Mouse (Mus musculus): ENCODE measurements at regions not wholly inside any gene's neighbourhood (a gene's known extent, or its start where the extent isn't known, plus 50 kb on each side); places are given as distances from the start of the nearest gene placed in this dataset. TPM values are rescaled to one million over a fixed set of nuclear protein-coding genes. Genes with fewer than 3 reads are reported as not detected.

DNA sequence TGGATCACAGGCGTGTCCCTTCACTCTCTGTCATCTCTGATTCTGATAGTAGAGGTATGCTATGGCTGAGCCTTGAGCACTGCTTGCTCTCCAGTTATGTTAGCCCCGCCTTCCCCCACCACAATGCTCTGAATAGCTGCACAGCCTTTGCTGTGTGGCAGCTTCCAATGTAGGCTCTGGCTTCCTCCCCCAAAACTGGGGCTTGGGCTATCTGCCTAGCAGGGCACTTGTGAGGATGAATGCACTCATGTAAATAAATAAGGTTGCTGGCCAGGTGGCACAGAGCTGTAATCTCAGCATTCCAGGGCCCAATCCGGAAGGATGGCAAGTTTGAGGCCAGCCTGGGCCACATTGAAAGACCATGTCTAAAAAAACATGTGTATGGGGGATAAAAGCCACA is 103.6 kb upstream of the Sdk1 start:
- no peak for DNase-seq (ENCODE audit: low spot score in 2 of 2)

DNA sequence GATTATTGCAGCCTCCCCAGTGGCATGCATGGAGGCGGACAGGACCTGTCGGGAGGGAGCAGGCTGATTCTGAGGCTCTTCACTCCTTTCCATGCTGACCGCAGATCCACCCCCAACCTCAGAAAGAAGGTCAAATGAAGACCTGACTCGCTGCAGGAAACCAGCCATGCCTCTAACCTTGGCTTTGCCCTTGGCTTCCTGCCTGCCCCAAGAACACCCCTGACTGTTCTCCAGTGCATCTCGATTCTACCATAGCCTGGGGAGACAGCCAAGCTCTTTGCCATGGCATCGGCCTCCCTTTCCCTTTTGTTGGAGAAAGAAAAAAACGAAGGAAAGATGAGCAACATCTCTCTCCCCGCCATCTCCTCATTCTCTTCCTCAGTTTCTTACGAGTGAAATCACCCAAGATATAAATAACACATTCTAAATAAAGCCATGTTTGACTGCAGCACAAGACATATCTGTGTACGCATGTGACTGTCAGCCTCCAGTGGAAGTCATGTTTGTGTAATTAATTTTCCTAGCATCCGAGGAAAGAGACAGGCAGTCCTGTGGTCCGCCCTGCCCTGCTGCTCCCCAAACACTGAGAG is 102.4 kb upstream of the Sdk1 start:
- DNase-seq (ENCODE audit: low spot score in 2 of 2), result no peak

DNA sequence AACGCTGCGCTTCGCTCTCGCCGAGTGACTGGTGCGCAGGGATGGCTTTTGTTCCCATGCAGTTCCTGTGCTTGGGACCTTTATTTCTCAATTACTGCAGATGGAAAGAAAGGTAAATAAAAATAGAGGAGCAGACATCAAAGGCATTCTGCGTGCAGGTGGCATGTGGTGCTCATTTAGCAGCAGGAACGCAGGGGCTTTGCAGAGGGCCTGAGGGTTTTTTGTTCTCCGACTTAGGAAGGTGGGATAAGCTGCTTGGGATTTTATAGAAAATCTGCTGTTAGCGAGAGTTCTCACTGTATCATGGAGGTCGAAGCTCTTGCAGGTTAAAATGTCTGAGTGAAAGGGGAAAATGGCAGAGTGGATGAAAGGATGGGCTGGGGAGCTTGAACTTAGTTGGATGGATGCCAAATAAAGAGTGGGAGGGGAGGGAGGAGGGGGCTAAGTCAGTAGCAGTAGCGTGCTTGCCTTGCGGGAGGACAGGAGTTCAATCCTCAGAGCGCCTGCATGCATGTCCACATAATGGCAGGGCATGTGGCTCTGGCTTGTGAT is 101.9 kb upstream of the Sdk1 start:
- DNase-seq (ENCODE audit: low spot score in 2 of 2), result no peak

DNA sequence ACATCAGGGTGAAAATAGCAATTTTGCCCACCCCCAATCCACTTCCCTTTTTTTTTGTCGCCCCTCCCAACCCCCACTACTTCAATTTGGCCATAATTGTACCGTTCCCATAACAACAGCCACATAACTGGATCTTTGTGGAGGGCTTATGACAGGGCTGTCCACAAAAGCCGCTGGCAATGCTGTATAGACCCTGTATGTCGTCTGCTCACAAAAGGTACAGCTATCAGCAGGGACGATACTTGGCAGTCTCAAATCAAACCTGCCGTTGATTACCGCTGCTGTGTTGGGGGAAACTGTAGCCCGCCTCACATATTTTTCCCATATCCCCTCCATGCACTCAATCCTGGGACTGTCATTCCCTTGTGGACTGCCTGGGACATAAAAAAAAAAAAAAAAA is 80.9 kb upstream of the Sdk1 start:
- no peak for DNase-seq (ENCODE audit: low spot score in 2 of 2)

DNA sequence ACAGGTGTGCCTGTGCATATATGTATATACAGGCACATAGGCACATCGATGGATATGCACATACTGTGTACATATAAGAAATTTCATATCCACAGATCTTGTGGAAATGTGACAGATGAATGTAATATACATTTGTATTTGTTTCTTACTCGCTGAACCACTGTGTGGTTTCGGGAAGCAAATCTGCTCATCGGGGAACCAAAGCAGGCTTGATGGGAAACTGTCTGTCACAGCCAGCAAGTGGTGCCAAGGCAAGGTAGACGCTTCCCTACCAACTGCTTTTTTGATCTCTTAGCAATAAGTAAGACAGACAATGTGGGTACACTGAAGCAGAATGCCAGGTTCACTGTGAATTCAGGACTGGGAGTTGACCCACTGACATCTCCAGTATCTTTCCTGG is 80.3 kb upstream of the Sdk1 start:
- DNase-seq (ENCODE audit: low spot score in 2 of 2), result no peak

DNA sequence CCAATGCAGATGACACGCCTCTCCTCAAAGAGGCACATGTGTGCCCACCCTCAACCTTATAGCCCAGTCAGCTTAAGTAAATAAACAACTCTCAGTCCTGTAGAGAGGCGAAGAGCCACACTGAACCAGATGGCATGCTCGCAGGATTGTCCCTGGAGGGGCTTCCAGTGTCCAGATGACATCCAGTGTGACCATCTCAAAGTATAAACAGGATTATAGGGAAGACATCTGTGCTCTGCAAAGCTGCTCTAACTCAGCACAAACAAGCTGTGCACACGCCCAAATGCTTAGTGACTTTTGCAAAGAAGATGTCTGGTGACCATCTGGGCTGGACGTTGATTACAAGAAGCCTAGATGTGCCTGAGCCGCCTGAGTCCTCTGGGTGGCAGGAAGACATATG is 58.8 kb upstream of the Sdk1 start:
- DNase-seq (ENCODE audit: low spot score in 2 of 2), result no peak

DNA sequence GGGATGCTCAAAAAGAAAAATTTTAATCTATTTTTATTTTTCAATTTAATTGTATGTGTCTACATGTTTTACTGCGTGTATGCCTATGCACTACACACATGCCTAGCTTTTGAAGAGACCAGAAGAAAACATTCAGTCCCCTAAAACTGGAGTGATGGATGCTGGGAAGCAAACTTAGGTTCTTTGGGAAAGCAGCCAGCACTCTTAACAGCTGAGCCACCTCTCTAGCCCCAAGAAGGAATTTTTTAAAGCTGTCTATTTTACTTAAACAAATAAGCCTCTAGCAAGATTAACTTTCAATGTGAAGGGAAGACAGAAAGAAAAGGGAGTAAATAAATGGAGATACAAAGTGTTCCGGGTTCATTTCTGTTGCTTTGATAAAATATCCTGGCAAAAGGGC is 52.3 kb upstream of the Sdk1 start:
- DNase-seq (ENCODE audit: low spot score in 2 of 2), result no peak

Small RNA genes in the stretch of these regions (microRNA-seq; reads per million reads assigned to microRNA genes)
- gene Gm26113, result not detected

All from gastrocnemius, adult 8-10 months (tissue).